Mouse (Mus musculus): ENCODE results near the gene Nkapd1. TPM values are rescaled to one million over a fixed set of nuclear protein-coding genes. Genes with fewer than 3 reads are reported as not detected.
"Not testable (repeated sequence)": the region's sequence is repeated elsewhere in the genome, so short reads cannot be mapped to it uniquely, and the experiment has no call there.

Gene Nkapd1
- total and polyA plus RNA-seq, 3 experiments, result 10.4 to 20.2 TPM; not detected in 1

DNA sequence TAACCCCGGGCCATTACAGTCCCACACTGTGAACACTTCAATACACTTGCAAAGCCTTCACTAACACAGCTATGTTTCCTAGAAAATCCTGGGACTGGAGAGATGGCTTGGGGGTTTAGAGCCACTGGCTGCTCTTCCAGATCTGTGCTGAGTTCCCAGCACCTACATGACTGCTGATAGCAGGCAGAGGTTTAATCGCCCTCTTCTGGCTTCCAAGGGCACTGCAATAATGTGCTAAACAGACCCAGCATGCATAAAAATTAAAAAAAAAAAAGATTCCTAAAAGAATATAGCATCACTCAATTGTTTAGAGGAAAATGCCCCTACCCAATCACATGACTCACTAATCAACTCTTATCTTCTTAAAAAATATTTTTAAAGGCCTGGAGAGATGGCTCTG is 15.8 kb upstream of the Nkapd1 start (continued):
- TF ChIP-seq MEF2A (IDR thresholded peaks at IDR 0.05; ENCODE audit: extremely low read depth, insufficient replicate concordance, low read depth, low read length, poor library complexity, severe bottlenecking), result no peak
- TF ChIP-seq ELF1 (IDR thresholded peaks at IDR 0.05; ENCODE audit: low read depth, low read length), result no peak
- no peak for TF ChIP-seq TAL1 (IDR thresholded peaks at IDR 0.05; ENCODE audit: low read length)
- no peak for TF ChIP-seq MYB (IDR thresholded peaks at IDR 0.05; ENCODE audit: low read depth, low read length)
- no peak for TF ChIP-seq ETS1 (IDR thresholded peaks at IDR 0.05; ENCODE audit: low read depth, low read length)
- TF ChIP-seq MAFK (IDR thresholded peaks at IDR 0.05; ENCODE audit: borderline replicate concordance, low read depth, low read length), result no peak

DNA sequence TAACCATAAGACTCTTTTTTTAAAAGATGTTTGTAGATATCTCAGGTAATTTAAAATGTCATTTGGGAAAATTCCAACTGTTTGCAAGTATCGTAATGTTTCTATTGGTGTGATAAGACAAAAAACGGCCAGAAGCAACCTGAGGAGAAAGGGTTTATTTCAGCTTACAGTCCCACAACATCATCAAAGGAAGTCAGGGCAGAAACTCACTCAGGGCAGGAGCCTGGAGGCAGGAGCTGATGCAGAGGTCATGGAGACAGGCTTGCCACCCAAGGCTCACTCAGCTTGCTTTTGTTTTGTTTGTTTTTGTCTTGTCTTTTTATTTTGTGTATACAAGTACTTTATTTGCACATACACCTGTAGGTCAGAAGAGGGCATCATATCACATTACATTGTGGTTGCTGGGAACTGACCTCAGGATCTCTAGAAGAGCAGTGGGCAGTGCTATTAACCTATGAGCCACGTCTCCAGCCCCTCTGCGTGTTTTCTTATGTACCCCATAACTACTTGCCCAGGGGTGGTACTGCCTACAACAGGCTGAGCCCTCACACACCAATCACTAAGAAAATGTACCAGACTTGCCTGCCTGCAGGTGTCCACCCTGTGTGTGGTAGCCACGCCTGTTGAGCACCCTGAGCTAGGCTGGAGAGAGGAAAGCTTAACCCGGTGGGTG is 14.9 kb upstream of the Nkapd1 start:
- peaks cover 1% of the 10 kb centered on the region for H3K79me2 ChIP-seq (ENCODE audit: control insufficient read depth, insufficient read depth, low read length, poor library complexity)
- peak overlapping the region; percentile 78 for H3K27ac ChIP-seq (ENCODE audit: control insufficient read depth, low read depth, low read length)
- peaks cover 4 to 7% of the 10 kb centered on the region in 2 experiments for H3K36me3 ChIP-seq (ENCODE audit: control insufficient read depth in 1 of 2, insufficient read depth in 2 of 2, low read length in 2 of 2)
- DNase-seq (ENCODE audit: low read depth, low spot score), result peak; percentile 71
- no peaks in the 10 kb centered on the region for H3K9me3 ChIP-seq (replicated peaks; ENCODE audit: insufficient read depth, low read length)
- peaks cover 0 to 10% of the 10 kb centered on the region in 2 experiments; a peak in 2 of 4 replicates for H3K4me1 ChIP-seq (ENCODE audit: control insufficient read depth in 1 of 2, insufficient read depth in 2 of 2, low read length in 2 of 2)
- TF ChIP-seq MYC (IDR thresholded peaks at IDR 0.05; ENCODE audit: low read depth, low read length) (0 out of 2 replicates have a peak, but pooled peaks have one; percentile 20), HCFC1 (IDR thresholded peaks at IDR 0.05; ENCODE audit: low read depth, low read length) (no peak), CHD1 (IDR thresholded peaks at IDR 0.05; ENCODE audit: low read depth, low read length) (no peak), CTCF (IDR thresholded peaks at IDR 0.05 in 2 of 3, conservative IDR thresholded peaks at IDR 0.05 in 1 of 3; ENCODE audit: control insufficient read depth in 1 of 3, insufficient read depth in 1 of 3, low read depth in 2 of 3, low read length in 3 of 3, poor library complexity in 1 of 3, severe bottlenecking in 1 of 3) (peak in 1 of 3 experiments; percentile 19; a peak in 1 of 6 replicates), RCOR1 (IDR thresholded peaks at IDR 0.05; ENCODE audit: low read depth, low read length) (no peak), MXI1 (IDR thresholded peaks at IDR 0.05; ENCODE audit: low read depth, low read length) (0 out of 2 replicates have a peak, but pooled peaks have one; percentile 10), MAX (IDR thresholded peaks at IDR 0.05; ENCODE audit: low read length) (no peak), MEF2A (IDR thresholded peaks at IDR 0.05; ENCODE audit: extremely low read depth, insufficient replicate concordance, low read depth, low read length, poor library complexity, severe bottlenecking) (no peak), EP300 (IDR thresholded peaks at IDR 0.05; ENCODE audit: low read depth in 1 of 2, low read length in 2 of 2) (no peak), ZMIZ1 (IDR thresholded peaks at IDR 0.05; ENCODE audit: low read depth, low read length) (no peak)
- H3K4me3 ChIP-seq (ENCODE audit: control insufficient read depth in 1 of 2, insufficient read depth in 1 of 2, low read depth in 2 of 2, low read length in 2 of 2), result peak overlapping the region; percentile 40 to 54
- H3K27me3 ChIP-seq (ENCODE audit: control insufficient read depth in 1 of 2, insufficient read depth in 2 of 2, low read length in 2 of 2), result no peaks in the 10 kb centered on the region
- H3K9ac ChIP-seq (ENCODE audit: control insufficient read depth, low read depth, low read length, poor library complexity, severe bottlenecking), result peak overlapping the region; percentile 50

DNA sequence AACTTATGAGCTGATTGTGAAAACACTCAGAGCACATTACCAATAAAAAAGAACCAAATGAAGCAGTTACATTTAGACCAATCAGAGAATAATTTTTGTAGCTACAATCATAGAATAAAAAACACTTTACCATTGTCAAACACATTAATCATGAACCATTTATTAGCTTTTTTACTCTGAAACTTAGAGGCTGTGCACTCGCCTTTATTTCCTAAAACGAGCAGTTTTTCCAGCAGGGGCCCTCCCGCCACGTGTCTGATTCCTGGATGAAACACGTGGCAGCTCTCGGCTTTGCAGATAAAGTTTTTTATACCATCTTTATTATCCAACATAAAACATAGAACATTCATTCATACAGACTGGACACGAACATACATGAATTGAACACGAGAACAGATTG is 13.6 kb upstream of the Nkapd1 start:
- Histone ChIP-seq H3K4me1 (ENCODE audit: control insufficient read depth in 1 of 2, insufficient read depth in 2 of 2, low read length in 2 of 2) (peaks cover 0 to 10% of the 10 kb centered on the region in 2 experiments; a peak in 2 of 4 replicates), H3K9ac (ENCODE audit: control insufficient read depth, low read depth, low read length, poor library complexity, severe bottlenecking) (peak overlapping the region; percentile 69), H3K27ac (ENCODE audit: control insufficient read depth, low read depth, low read length) (peak overlapping the region; percentile 47), H3K4me3 (ENCODE audit: control insufficient read depth in 1 of 2, insufficient read depth in 1 of 2, low read depth in 2 of 2, low read length in 2 of 2) (peak overlapping the region; percentile 35 to 89; a peak in 3 of 4 replicates)
- not testable (repeated sequence) for DNase-seq (ENCODE audit: low read depth, low spot score); H3K27me3 ChIP-seq (ENCODE audit: control insufficient read depth in 1 of 2, insufficient read depth in 2 of 2, low read length in 2 of 2); H3K79me2 ChIP-seq (ENCODE audit: control insufficient read depth, insufficient read depth, low read length, poor library complexity); H3K36me3 ChIP-seq (ENCODE audit: control insufficient read depth in 1 of 2, insufficient read depth in 2 of 2, low read length in 2 of 2); H3K9me3 ChIP-seq (replicated peaks; ENCODE audit: insufficient read depth, low read length)
- peak; percentile 58 for TF ChIP-seq MXI1 (IDR thresholded peaks at IDR 0.05; ENCODE audit: low read depth, low read length)
- TF ChIP-seq MYC (IDR thresholded peaks at IDR 0.05; ENCODE audit: low read depth, low read length), result peak; percentile 72
